Mouse (Mus musculus): ENCODE measurements around the gene Selenof. TPM values are rescaled to one million over a fixed set of nuclear protein-coding genes. Genes with fewer than 3 reads are reported as not detected.

Gene Selenof
- polyA plus RNA-seq, 1 experiment from 2014 or later: 756 TPM

GRCm38 (mm10) chr3:144545832-144546231, 24.3 kb upstream of the Selenof start:
- peaks cover 12% of the 10 kb centered on the region for H3K4me1 ChIP-seq (replicated peaks; ENCODE audit: control insufficient read depth, insufficient read depth, low read length)
- no peak overlapping the region for H3K4me3 ChIP-seq (ENCODE audit: low read length)
- no peak overlapping the region for H3K9ac ChIP-seq (ENCODE audit: low read length)
- H3K9me3 ChIP-seq (ENCODE audit: control insufficient read depth, low read length): no peaks in the 10 kb centered on the region
- H3K27ac ChIP-seq (ENCODE audit: low read length): no peak overlapping the region
- 30% methylated on average over 4 of the region's 4 CpGs for WGBS
- no peaks in the 10 kb centered on the region for H3K27me3 ChIP-seq (ENCODE audit: control insufficient read depth, insufficient read depth, low read depth, low read length)
- no peak for ATAC-seq (ENCODE audit: low read depth)
- no peak overlapping the region for H3K4me2 ChIP-seq (ENCODE audit: low read depth, low read length)
- H3K36me3 ChIP-seq (ENCODE audit: control insufficient read depth, insufficient read depth, low read length): no peaks in the 10 kb centered on the region

GRCm38 (mm10) chr3:144546490-144546889, 23.6 kb upstream of the Selenof start:
- no peak overlapping the region for H3K4me3 ChIP-seq (ENCODE audit: low read length)
- H3K9me3 ChIP-seq (ENCODE audit: control insufficient read depth, low read length): no peaks in the 10 kb centered on the region
- H3K9ac ChIP-seq (ENCODE audit: low read length): no peak overlapping the region
- H3K36me3 ChIP-seq (ENCODE audit: control insufficient read depth, insufficient read depth, low read length): no peaks in the 10 kb centered on the region
- no peaks in the 10 kb centered on the region for H3K27me3 ChIP-seq (ENCODE audit: control insufficient read depth, insufficient read depth, low read depth, low read length)
- ATAC-seq (ENCODE audit: low read depth): no peak
- no peak overlapping the region for H3K27ac ChIP-seq (ENCODE audit: low read length)
- peaks cover 13% of the 10 kb centered on the region for H3K4me1 ChIP-seq (replicated peaks; ENCODE audit: control insufficient read depth, insufficient read depth, low read length)
- no peak overlapping the region for H3K4me2 ChIP-seq (ENCODE audit: low read depth, low read length)
- 23% methylated on average over 4 of the region's 4 CpGs for WGBS

- 84% methylated on average over 7 of the region's 7 CpGs for WGBS
- peaks cover 11% of the 10 kb centered on the region for H3K4me1 ChIP-seq (replicated peaks; ENCODE audit: control insufficient read depth, insufficient read depth, low read length)
- ATAC-seq (ENCODE audit: low read depth): no peak
- no peak overlapping the region for H3K4me2 ChIP-seq (ENCODE audit: low read depth, low read length)
- no peak overlapping the region for H3K9ac ChIP-seq (ENCODE audit: low read length)
- no peak overlapping the region for H3K27ac ChIP-seq (ENCODE audit: low read length)
- no peaks in the 10 kb centered on the region for H3K9me3 ChIP-seq (ENCODE audit: control insufficient read depth, low read length)
- no peaks in the 10 kb centered on the region for H3K27me3 ChIP-seq (ENCODE audit: control insufficient read depth, insufficient read depth, low read depth, low read length)
- no peak overlapping the region for H3K4me3 ChIP-seq (ENCODE audit: low read length)
- H3K36me3 ChIP-seq (ENCODE audit: control insufficient read depth, insufficient read depth, low read length): no peaks in the 10 kb centered on the region
Measured at GRCm38 (mm10) chr3:144548186-144548845, 21.8 kb upstream of the Selenof start.

GRCm38 (mm10) chr3:144550036-144550435, 20.1 kb upstream of the Selenof start:
- no peak overlapping the region for H3K4me3 ChIP-seq (ENCODE audit: low read length)
- H3K9ac ChIP-seq (ENCODE audit: low read length): no peak overlapping the region
- ATAC-seq (ENCODE audit: low read depth): no peak
- peaks cover 12% of the 10 kb centered on the region for H3K4me1 ChIP-seq (replicated peaks; ENCODE audit: control insufficient read depth, insufficient read depth, low read length)
- H3K4me2 ChIP-seq (ENCODE audit: low read depth, low read length): no peak overlapping the region
- no peaks in the 10 kb centered on the region for H3K36me3 ChIP-seq (ENCODE audit: control insufficient read depth, insufficient read depth, low read length)
- WGBS: 90% methylated on average over 5 of the region's 5 CpGs
- H3K27me3 ChIP-seq (ENCODE audit: control insufficient read depth, insufficient read depth, low read depth, low read length): no peaks in the 10 kb centered on the region
- no peak overlapping the region for H3K27ac ChIP-seq (ENCODE audit: low read length)
- H3K9me3 ChIP-seq (ENCODE audit: control insufficient read depth, low read length): no peaks in the 10 kb centered on the region

GRCm38 (mm10) chr3:144550659-144551058, 19.4 kb upstream of the Selenof start:
- no peak overlapping the region for H3K9ac ChIP-seq (ENCODE audit: low read length)
- no peak for ATAC-seq (ENCODE audit: low read depth)
- H3K4me1 ChIP-seq (replicated peaks; ENCODE audit: control insufficient read depth, insufficient read depth, low read length): peaks cover 14% of the 10 kb centered on the region
- H3K27ac ChIP-seq (ENCODE audit: low read length): no peak overlapping the region
- H3K4me2 ChIP-seq (ENCODE audit: low read depth, low read length): no peak overlapping the region
- no peaks in the 10 kb centered on the region for H3K27me3 ChIP-seq (ENCODE audit: control insufficient read depth, insufficient read depth, low read depth, low read length)
- no peaks in the 10 kb centered on the region for H3K9me3 ChIP-seq (ENCODE audit: control insufficient read depth, low read length)
- H3K4me3 ChIP-seq (ENCODE audit: low read length): no peak overlapping the region
- WGBS: 83% methylated on average over 5 of the region's 5 CpGs
- H3K36me3 ChIP-seq (ENCODE audit: control insufficient read depth, insufficient read depth, low read length): no peaks in the 10 kb centered on the region

- Histone ChIP-seq H3K36me3 (ENCODE audit: control insufficient read depth, insufficient read depth, low read length) (no peaks in the 10 kb centered on the region), H3K4me1 (replicated peaks; ENCODE audit: control insufficient read depth, insufficient read depth, low read length) (peaks cover 11% of the 10 kb centered on the region), H3K4me3 (ENCODE audit: low read length) (no peak overlapping the region), H3K27me3 (ENCODE audit: control insufficient read depth, insufficient read depth, low read depth, low read length) (no peaks in the 10 kb centered on the region), H3K9ac (ENCODE audit: low read length) (no peak overlapping the region), H3K27ac (ENCODE audit: low read length) (peak overlapping the region; percentile 39; the same call in 1 of the 2 replicates), H3K4me2 (ENCODE audit: low read depth, low read length) (peak overlapping the region; percentile 20; the same call in 1 of the 2 replicates), H3K9me3 (ENCODE audit: control insufficient read depth, low read length) (no peaks in the 10 kb centered on the region)
- WGBS: 23% methylated on average over 4 of the region's 4 CpGs
- no peak for ATAC-seq (ENCODE audit: low read depth)
Measured at GRCm38 (mm10) chr3:144551416-144551815, 18.7 kb upstream of the Selenof start.

GRCm38 (mm10) chr3:144553942-144554341, 16.2 kb upstream of the Selenof start:
- WGBS: 63% methylated on average over 7 of the region's 7 CpGs
- no peak overlapping the region for H3K27ac ChIP-seq (ENCODE audit: low read length)
- ATAC-seq (ENCODE audit: low read depth): no peak
- H3K4me3 ChIP-seq (ENCODE audit: low read length): no peak overlapping the region
- H3K36me3 ChIP-seq (ENCODE audit: control insufficient read depth, insufficient read depth, low read length): no peaks in the 10 kb centered on the region
- no peaks in the 10 kb centered on the region for H3K9me3 ChIP-seq (ENCODE audit: control insufficient read depth, low read length)
- H3K4me2 ChIP-seq (ENCODE audit: low read depth, low read length): no peak overlapping the region
- no peak overlapping the region for H3K9ac ChIP-seq (ENCODE audit: low read length)
- no peaks in the 10 kb centered on the region for H3K27me3 ChIP-seq (ENCODE audit: control insufficient read depth, insufficient read depth, low read depth, low read length)
- peaks cover 26% of the 10 kb centered on the region for H3K4me1 ChIP-seq (replicated peaks; ENCODE audit: control insufficient read depth, insufficient read depth, low read length)

GRCm38 (mm10) chr3:144554503-144554902, 15.6 kb upstream of the Selenof start:
- H3K36me3 ChIP-seq (ENCODE audit: control insufficient read depth, insufficient read depth, low read length): no peaks in the 10 kb centered on the region
- no peak overlapping the region for H3K9ac ChIP-seq (ENCODE audit: low read length)
- H3K4me2 ChIP-seq (ENCODE audit: low read depth, low read length): no peak overlapping the region
- no peak overlapping the region for H3K27ac ChIP-seq (ENCODE audit: low read length)
- WGBS: 68% methylated on average over 9 of the region's 9 CpGs
- no peak overlapping the region for H3K4me3 ChIP-seq (ENCODE audit: low read length)
- ATAC-seq (ENCODE audit: low read depth): no peak
- peaks cover 26% of the 10 kb centered on the region for H3K4me1 ChIP-seq (replicated peaks; ENCODE audit: control insufficient read depth, insufficient read depth, low read length)
- H3K9me3 ChIP-seq (ENCODE audit: control insufficient read depth, low read length): no peaks in the 10 kb centered on the region
- H3K27me3 ChIP-seq (ENCODE audit: control insufficient read depth, insufficient read depth, low read depth, low read length): no peaks in the 10 kb centered on the region

- Histone ChIP-seq H3K4me3 (ENCODE audit: low read length) (no peak overlapping the region), H3K36me3 (ENCODE audit: control insufficient read depth, insufficient read depth, low read length) (no peaks in the 10 kb centered on the region), H3K9me3 (ENCODE audit: control insufficient read depth, low read length) (no peaks in the 10 kb centered on the region), H3K4me1 (replicated peaks; ENCODE audit: control insufficient read depth, insufficient read depth, low read length) (peaks cover 26% of the 10 kb centered on the region), H3K4me2 (ENCODE audit: low read depth, low read length) (no peak overlapping the region), H3K27ac (ENCODE audit: low read length) (no peak overlapping the region), H3K9ac (ENCODE audit: low read length) (no peak overlapping the region), H3K27me3 (ENCODE audit: control insufficient read depth, insufficient read depth, low read depth, low read length) (no peaks in the 10 kb centered on the region)
- WGBS: 69% methylated on average over 7 of the region's 7 CpGs
- no peak for ATAC-seq (ENCODE audit: low read depth)
Measured at GRCm38 (mm10) chr3:144555144-144555543, 15.0 kb upstream of the Selenof start.

All from lung, embryonic 16.5 days (tissue).